Mouse (Mus musculus): ENCODE data around the gene Cypt4.
"Not testable (repeated sequence)": the region's sequence is repeated elsewhere in the genome, so short reads cannot be mapped to it uniquely, and the experiment has no call there.

Cypt4 gene

GRCm38 (mm10) chr9:24624896-24625295 is at the start of gene Cypt4:
TSS of gene Cypt4 (plus strand) at chr9:24625196.
- DNase-seq, result no peak

DNA sequence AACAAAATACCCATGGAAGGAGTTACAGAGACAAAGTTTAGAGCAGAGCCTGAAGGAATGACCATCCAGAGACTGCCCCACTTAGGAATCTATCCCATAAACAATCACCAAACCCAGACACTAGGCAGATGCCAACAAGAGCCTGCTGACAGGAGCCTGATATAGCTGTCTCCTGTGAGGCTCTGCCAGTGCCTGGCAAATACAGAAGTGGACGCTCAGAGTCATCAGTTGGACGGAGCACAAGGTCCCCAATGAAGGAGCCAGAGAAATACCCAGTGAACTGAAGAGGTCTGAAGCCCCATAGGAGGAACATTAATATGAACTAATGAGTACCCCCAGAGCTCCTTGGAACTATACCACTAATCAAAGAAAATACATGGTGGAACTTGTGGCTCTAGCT is 12.3 kb downstream of the Cypt4 start:
- DNase-seq, result not testable (repeated sequence)
